Mouse (Mus musculus): ENCODE measurements around the gene Sh3bp5. TPM values are rescaled to one million over a fixed set of nuclear protein-coding genes. Genes with fewer than 3 reads are reported as not detected.

The Sh3bp5 gene
- polyA plus RNA-seq, 2 experiments = 6.4 to 14.7 TPM

- H3K4me2 ChIP-seq (ENCODE audit: low read depth) = peak overlapping the region; percentile 75
- H3K4me1 ChIP-seq (replicated peaks; ENCODE audit: control insufficient read depth in 2 of 2, insufficient read depth in 2 of 2, low read length in 1 of 2) = peaks cover 0 to 14% of the 10 kb centered on the region in 2 experiments; a peak in 3 of 4 replicates
- H3K9ac ChIP-seq (replicated peaks) = peak overlapping the region; percentile 41; the same call in 1 of the 2 replicates
- H3K4me3 ChIP-seq (ENCODE audit: insufficient read depth in 1 of 2, low read depth in 2 of 2, low read length in 2 of 2) = peak overlapping the region in 1 of 2 experiments; percentile 40; a peak in 3 of 4 replicates
- TF ChIP-seq EP300 (IDR thresholded peaks at IDR 0.05; ENCODE audit: low read depth) = no peak
- H3K27me3 ChIP-seq (ENCODE audit: control insufficient read depth, insufficient read depth, low read length) = no peaks in the 10 kb centered on the region
- H3K9me3 ChIP-seq (ENCODE audit: control insufficient read depth, low read length) = no peaks in the 10 kb centered on the region
- no peaks in the 10 kb centered on the region for H3K36me3 ChIP-seq (replicated peaks; ENCODE audit: control insufficient read depth, insufficient read depth, low read depth)
- 68% methylated on average over 4 of the region's 4 CpGs for WGBS (ENCODE audit: insufficient replicate concordance)
- DNase-seq (ENCODE audit: low read depth in 3 of 3, low spot score in 3 of 3) = no peak
- H3K27ac ChIP-seq = no peak overlapping the region
- ATAC-seq (ENCODE audit: insufficient read depth) = no peak
Observed at GRCm38 (mm10) chr14:31323189-31323588, 112.7 kb downstream of the Sh3bp5 start.

- ATAC-seq (ENCODE audit: insufficient read depth) (no peak), DNase-seq (ENCODE audit: low read depth in 3 of 3, low spot score in 3 of 3) (no peak)
- Histone ChIP-seq H3K4me1 (replicated peaks; ENCODE audit: control insufficient read depth in 2 of 2, insufficient read depth in 2 of 2, low read length in 1 of 2) (peaks cover 9 to 23% of the 10 kb centered on the region in 2 experiments), H3K4me3 (ENCODE audit: insufficient read depth in 1 of 2, low read depth in 2 of 2, low read length in 2 of 2) (no peak overlapping the region), H3K4me2 (ENCODE audit: low read depth) (no peak overlapping the region), H3K36me3 (replicated peaks; ENCODE audit: control insufficient read depth, insufficient read depth, low read depth) (no peaks in the 10 kb centered on the region), H3K27me3 (ENCODE audit: control insufficient read depth, insufficient read depth, low read length) (no peaks in the 10 kb centered on the region), H3K9me3 (ENCODE audit: control insufficient read depth, low read length) (no peaks in the 10 kb centered on the region), H3K9ac (replicated peaks) (no peak overlapping the region), H3K27ac (no peak overlapping the region)
- WGBS (ENCODE audit: insufficient replicate concordance) = 67% methylated on average over 3 of the region's 3 CpGs
- TF ChIP-seq CTCF (IDR thresholded peaks at IDR 0.05; ENCODE audit: low read depth) (no peak), EP300 (IDR thresholded peaks at IDR 0.05; ENCODE audit: low read depth) (no peak)
Observed at GRCm38 (mm10) chr14:31322191-31322590, 113.7 kb downstream of the Sh3bp5 start.

- no peak overlapping the region for H3K4me2 ChIP-seq (ENCODE audit: low read depth)
- ATAC-seq (ENCODE audit: insufficient read depth) (no peak), DNase-seq (ENCODE audit: low read depth in 3 of 3, low spot score in 3 of 3) (no peak)
- TF ChIP-seq CTCF (IDR thresholded peaks at IDR 0.05; ENCODE audit: low read depth) (no peak), EP300 (IDR thresholded peaks at IDR 0.05; ENCODE audit: low read depth) (no peak)
- no peaks in the 10 kb centered on the region for H3K27me3 ChIP-seq (ENCODE audit: control insufficient read depth, insufficient read depth, low read length)
- H3K4me1 ChIP-seq (replicated peaks; ENCODE audit: control insufficient read depth in 2 of 2, insufficient read depth in 2 of 2, low read length in 1 of 2) = peaks cover 15 to 31% of the 10 kb centered on the region in 2 experiments
- H3K4me3 ChIP-seq (ENCODE audit: insufficient read depth in 1 of 2, low read depth in 2 of 2, low read length in 2 of 2) = no peak overlapping the region
- H3K9ac ChIP-seq (replicated peaks) = no peak overlapping the region
- H3K9me3 ChIP-seq (ENCODE audit: control insufficient read depth, low read length) = no peaks in the 10 kb centered on the region
- no peak overlapping the region for H3K27ac ChIP-seq
- WGBS (ENCODE audit: insufficient replicate concordance) = 74% methylated on average over 11 of the region's 11 CpGs
- H3K36me3 ChIP-seq (replicated peaks; ENCODE audit: control insufficient read depth, insufficient read depth, low read depth) = no peaks in the 10 kb centered on the region
Observed at GRCm38 (mm10) chr14:31321181-31321580, 114.7 kb downstream of the Sh3bp5 start.

GRCm38 (mm10) chr14:31319546-31319945 is 116.3 kb downstream of the Sh3bp5 start:
- H3K4me3 ChIP-seq (ENCODE audit: insufficient read depth in 1 of 2, low read depth in 2 of 2, low read length in 2 of 2) = no peak overlapping the region
- H3K4me2 ChIP-seq (ENCODE audit: low read depth) = no peak overlapping the region
- H3K27me3 ChIP-seq (ENCODE audit: control insufficient read depth, insufficient read depth, low read length) = no peaks in the 10 kb centered on the region
- H3K9me3 ChIP-seq (ENCODE audit: control insufficient read depth, low read length) = no peaks in the 10 kb centered on the region
- H3K27ac ChIP-seq = no peak overlapping the region
- H3K36me3 ChIP-seq (replicated peaks; ENCODE audit: control insufficient read depth, insufficient read depth, low read depth) = no peaks in the 10 kb centered on the region
- TF ChIP-seq EP300 (IDR thresholded peaks at IDR 0.05; ENCODE audit: low read depth) = no peak
- no peak for TF ChIP-seq CTCF (IDR thresholded peaks at IDR 0.05; ENCODE audit: low read depth)
- no peak overlapping the region for H3K9ac ChIP-seq (replicated peaks)
- DNase-seq (ENCODE audit: low read depth in 3 of 3, low spot score in 3 of 3) = no peak
- ATAC-seq (ENCODE audit: insufficient read depth) = no peak
- WGBS (ENCODE audit: insufficient replicate concordance) = 56% methylated on average over 10 of the region's 10 CpGs
- peaks cover 15 to 31% of the 10 kb centered on the region in 2 experiments for H3K4me1 ChIP-seq (replicated peaks; ENCODE audit: control insufficient read depth in 2 of 2, insufficient read depth in 2 of 2, low read length in 1 of 2)

GRCm38 (mm10) chr14:31317754-31318153 is 118.1 kb downstream of the Sh3bp5 start:
- H3K4me2 ChIP-seq (ENCODE audit: low read depth) = peak overlapping the region; percentile 39
- 49% methylated on average over 3 of the region's 3 CpGs for WGBS (ENCODE audit: insufficient replicate concordance)
- TF ChIP-seq EP300 (IDR thresholded peaks at IDR 0.05; ENCODE audit: low read depth) (no peak), CTCF (IDR thresholded peaks at IDR 0.05; ENCODE audit: low read depth) (peak; percentile 36)
- H3K27ac ChIP-seq = no peak overlapping the region; the same call in 1 of the 2 replicates
- peaks cover 15 to 19% of the 10 kb centered on the region in 2 experiments for H3K4me1 ChIP-seq (replicated peaks; ENCODE audit: control insufficient read depth in 2 of 2, insufficient read depth in 2 of 2, low read length in 1 of 2)
- H3K9me3 ChIP-seq (ENCODE audit: control insufficient read depth, low read length) = no peaks in the 10 kb centered on the region
- H3K9ac ChIP-seq (replicated peaks) = 0 out of 2 replicates have a peak overlapping the region, but pooled peaks have one; percentile 24
- DNase-seq (ENCODE audit: low read depth in 3 of 3, low spot score in 3 of 3) (no peak), ATAC-seq (ENCODE audit: insufficient read depth) (peak; percentile 88)
- no peaks in the 10 kb centered on the region for H3K36me3 ChIP-seq (replicated peaks; ENCODE audit: control insufficient read depth, insufficient read depth, low read depth)
- no peak overlapping the region for H3K4me3 ChIP-seq (ENCODE audit: insufficient read depth in 1 of 2, low read depth in 2 of 2, low read length in 2 of 2)
- H3K27me3 ChIP-seq (ENCODE audit: control insufficient read depth, insufficient read depth, low read length) = no peaks in the 10 kb centered on the region
